Mouse (Mus musculus): Measurements from ENCODE around the gene Kcnb1.

Gene Kcnb1

GRCm38 (mm10) chr2:167076759-167077158 lies 113.2 kb downstream of the Kcnb1 start:
- DNase-seq: no peak

GRCm38 (mm10) chr2:167076352-167076751 lies 113.6 kb downstream of the Kcnb1 start:
- DNase-seq: no peak

GRCm38 (mm10) chr2:167074587-167074986 lies 115.4 kb downstream of the Kcnb1 start:
- DNase-seq: no peak

- peak; percentile 96 for DNase-seq
These were observed 118.0 kb downstream of the Kcnb1 start for GRCm38 (mm10) chr2:167071641-167072601.

- no peak for DNase-seq
These were observed 118.7 kb downstream of the Kcnb1 start for GRCm38 (mm10) chr2:167071266-167071640.

- DNase-seq: no peak
These were observed 119.6 kb downstream of the Kcnb1 start for GRCm38 (mm10) chr2:167070341-167070740.

- no peak for DNase-seq
These were observed 122.4 kb downstream of the Kcnb1 start for GRCm38 (mm10) chr2:167067575-167067974.

- DNase-seq: no peak
These were observed 123.1 kb downstream of the Kcnb1 start for GRCm38 (mm10) chr2:167066528-167067516.

GRCm38 (mm10) chr2:167066031-167066430 lies 123.9 kb downstream of the Kcnb1 start:
- DNase-seq: no peak

GRCm38 (mm10) chr2:167064601-167065295 lies 125.2 kb downstream of the Kcnb1 start:
- DNase-seq: no peak

GRCm38 (mm10) chr2:167063906-167064496 lies 126.0 kb downstream of the Kcnb1 start:
- DNase-seq: no peak

- peak; percentile 97 for DNase-seq
These were observed 126.7 kb downstream of the Kcnb1 start, which contains the start of gene Znfx1 for GRCm38 (mm10) chr2:167062965-167063880. Znfx1 (minus strand) TSS chr2:167063015.

GRCm38 (mm10) chr2:167062497-167062911 lies 127.5 kb downstream of the Kcnb1 start:
- DNase-seq: peak; percentile 98

GRCm38 (mm10) chr2:167061381-167062034 lies 128.4 kb downstream of the Kcnb1 start:
- no peak for DNase-seq

- no peak for DNase-seq
These were observed 129.2 kb downstream of the Kcnb1 start for GRCm38 (mm10) chr2:167060761-167061160.

GRCm38 (mm10) chr2:167060360-167060759 lies 129.6 kb downstream of the Kcnb1 start:
- DNase-seq: no peak

GRCm38 (mm10) chr2:167059960-167060359 lies 130.0 kb downstream of the Kcnb1 start:
- DNase-seq: no peak

GRCm38 (mm10) chr2:167059536-167059935 lies 130.4 kb downstream of the Kcnb1 start:
- no peak for DNase-seq

GRCm38 (mm10) chr2:167058814-167059387 lies 131.1 kb downstream of the Kcnb1 start:
- DNase-seq: no peak

- no peak for DNase-seq
These were observed 131.8 kb downstream of the Kcnb1 start for GRCm38 (mm10) chr2:167058201-167058600.
